Mouse (Mus musculus): ENCODE results near the gene Kcnt2. TPM values are rescaled to one million over a fixed set of nuclear protein-coding genes. Genes with fewer than 3 reads are reported as not detected.

Kcnt2 gene
- polyA plus RNA-seq, 1 experiment = 2.3 TPM

DNA sequence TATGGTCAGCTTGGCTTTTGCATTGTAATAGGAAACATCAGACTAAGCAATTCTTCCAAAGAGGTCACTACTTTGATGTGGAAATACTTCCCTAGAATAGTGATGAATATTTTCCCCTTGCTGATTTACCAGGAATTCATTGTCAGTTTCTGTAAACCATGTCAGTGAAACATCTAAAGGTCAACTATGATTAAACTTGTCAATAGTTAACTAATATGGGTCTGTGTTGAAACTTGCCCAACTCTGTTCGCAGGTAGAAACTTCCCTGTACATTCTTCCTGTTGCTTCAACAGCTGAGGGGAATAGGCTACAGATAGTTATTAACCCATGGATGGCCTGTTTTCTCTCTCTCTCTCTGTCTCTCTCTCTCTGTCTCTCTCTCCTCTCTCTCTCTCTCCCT, 169.8 kb downstream of the Kcnt2 start:
- Histone ChIP-seq H3K4me3 (ENCODE audit: low read depth, low read length) (no peak overlapping the region), H3K9me3 (replicated peaks; ENCODE audit: control insufficient read depth, insufficient read depth, low read length, poor library complexity, severe bottlenecking) (no peaks in the 10 kb centered on the region), H3K36me3 (ENCODE audit: control insufficient read depth, insufficient read depth, low read length, poor library complexity, severe bottlenecking) (no peaks in the 10 kb centered on the region), H3K9ac (ENCODE audit: low read depth, poor library complexity, severe bottlenecking) (no peak overlapping the region), H3K27me3 (ENCODE audit: control insufficient read depth, insufficient read depth, low read length, poor library complexity, severe bottlenecking) (no peaks in the 10 kb centered on the region), H3K27ac (ENCODE audit: insufficient read depth, low read length) (no peak overlapping the region), H3K4me1 (ENCODE audit: control insufficient read depth, insufficient read depth, low read length) (no peaks in the 10 kb centered on the region)
- TF ChIP-seq EP300 (IDR thresholded peaks at IDR 0.05; ENCODE audit: insufficient read depth, low read depth, low read length) (no peak), CTCF (IDR thresholded peaks at IDR 0.05; ENCODE audit: low read depth, low read length) (no peak), POLR2A (IDR thresholded peaks at IDR 0.05; ENCODE audit: insufficient read depth, low read length) (no peak)

DNA sequence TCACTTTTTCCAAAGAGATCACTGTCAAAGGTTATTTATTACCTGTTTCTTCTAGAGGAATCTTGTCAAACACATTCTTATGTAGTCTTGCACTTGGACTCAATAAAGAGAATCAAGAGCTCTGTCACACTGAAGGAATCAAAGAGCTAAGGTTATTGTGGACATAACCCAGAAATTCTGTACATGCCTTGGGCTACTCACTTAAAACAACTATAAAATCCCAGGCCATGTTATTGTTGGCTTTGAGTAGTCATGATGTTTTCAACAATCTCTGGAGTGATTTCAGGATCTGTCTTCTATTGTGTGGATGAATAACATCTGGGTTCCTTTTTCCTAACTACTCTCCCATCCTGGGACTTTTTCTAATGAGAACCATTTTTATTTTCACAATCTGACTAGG, 177.0 kb downstream of the Kcnt2 start:
- Histone ChIP-seq H3K9me3 (replicated peaks; ENCODE audit: control insufficient read depth, insufficient read depth, low read length, poor library complexity, severe bottlenecking) (no peaks in the 10 kb centered on the region), H3K4me1 (ENCODE audit: control insufficient read depth, insufficient read depth, low read length) (no peaks in the 10 kb centered on the region), H3K9ac (ENCODE audit: low read depth, poor library complexity, severe bottlenecking) (no peak overlapping the region), H3K27ac (ENCODE audit: insufficient read depth, low read length) (no peak overlapping the region), H3K4me3 (ENCODE audit: low read depth, low read length) (no peak overlapping the region), H3K36me3 (ENCODE audit: control insufficient read depth, insufficient read depth, low read length, poor library complexity, severe bottlenecking) (no peaks in the 10 kb centered on the region), H3K27me3 (ENCODE audit: control insufficient read depth, insufficient read depth, low read length, poor library complexity, severe bottlenecking) (no peaks in the 10 kb centered on the region)
- no peak for TF ChIP-seq POLR2A (IDR thresholded peaks at IDR 0.05; ENCODE audit: insufficient read depth, low read length)
- no peak for TF ChIP-seq EP300 (IDR thresholded peaks at IDR 0.05; ENCODE audit: insufficient read depth, low read depth, low read length)
- no peak for TF ChIP-seq CTCF (IDR thresholded peaks at IDR 0.05; ENCODE audit: low read depth, low read length)

DNA sequence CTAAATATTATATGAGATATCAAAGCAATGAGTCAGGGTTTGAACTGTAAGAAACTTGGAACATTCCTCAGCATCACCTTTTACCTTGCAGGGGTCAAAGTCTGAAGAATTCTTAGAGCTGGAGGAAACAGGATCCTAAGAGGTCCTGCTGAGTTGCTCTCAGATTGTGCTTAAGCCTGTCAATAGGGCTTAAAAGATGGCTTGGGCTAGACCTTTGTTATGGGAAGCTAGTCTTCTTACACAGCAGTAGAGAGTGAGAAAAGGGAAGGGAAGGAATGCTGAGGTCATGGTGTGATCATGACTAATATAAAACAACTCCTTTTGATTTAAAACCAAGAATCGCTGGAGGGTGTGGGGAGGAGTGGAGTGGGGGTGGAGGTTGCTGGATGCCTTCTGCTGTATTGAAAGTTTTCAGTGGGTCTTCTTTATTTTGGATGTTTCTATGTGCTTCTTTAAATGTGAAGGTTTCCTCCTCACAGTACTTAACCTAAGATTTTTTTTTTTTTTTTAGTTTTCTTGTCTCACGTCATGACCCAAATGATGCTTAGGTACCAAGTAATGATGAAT, 183.4 kb downstream of the Kcnt2 start:
- TF ChIP-seq CTCF (IDR thresholded peaks at IDR 0.05; ENCODE audit: low read depth, low read length) (no peak), EP300 (IDR thresholded peaks at IDR 0.05; ENCODE audit: insufficient read depth, low read depth, low read length) (peak; percentile 93), POLR2A (IDR thresholded peaks at IDR 0.05; ENCODE audit: insufficient read depth, low read length) (no peak)
- Histone ChIP-seq H3K4me3 (ENCODE audit: low read depth, low read length) (no peak overlapping the region), H3K9ac (ENCODE audit: low read depth, poor library complexity, severe bottlenecking) (no peak overlapping the region), H3K36me3 (ENCODE audit: control insufficient read depth, insufficient read depth, low read length, poor library complexity, severe bottlenecking) (no peaks in the 10 kb centered on the region), H3K27ac (ENCODE audit: insufficient read depth, low read length) (no peak overlapping the region), H3K27me3 (ENCODE audit: control insufficient read depth, insufficient read depth, low read length, poor library complexity, severe bottlenecking) (no peaks in the 10 kb centered on the region), H3K9me3 (replicated peaks; ENCODE audit: control insufficient read depth, insufficient read depth, low read length, poor library complexity, severe bottlenecking) (no peaks in the 10 kb centered on the region; the same call in 1 of the 2 replicates), H3K4me1 (ENCODE audit: control insufficient read depth, insufficient read depth, low read length) (peaks cover 4% of the 10 kb centered on the region)

DNA sequence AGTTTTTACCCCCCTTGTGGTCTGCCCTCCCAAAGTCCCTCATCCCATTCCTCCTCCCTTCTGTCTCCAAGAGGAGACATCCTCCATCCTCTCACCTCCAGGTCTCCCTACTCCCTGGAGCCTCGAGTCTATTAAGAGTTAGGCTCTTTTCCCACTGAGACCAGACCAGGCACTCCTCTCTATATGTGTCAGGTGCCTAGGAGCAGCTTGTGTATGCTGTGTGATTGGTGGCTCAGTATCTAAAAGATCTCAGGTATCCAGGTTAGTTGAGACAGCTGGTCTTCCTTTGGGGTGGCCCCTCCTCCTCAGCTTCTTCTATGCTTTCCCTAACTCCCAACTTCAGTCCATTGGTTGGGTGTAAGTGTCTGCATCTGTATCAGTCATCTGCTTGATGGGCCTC, 186.1 kb downstream of the Kcnt2 start:
- no peak for TF ChIP-seq EP300 (IDR thresholded peaks at IDR 0.05; ENCODE audit: insufficient read depth, low read depth, low read length)
- TF ChIP-seq CTCF (IDR thresholded peaks at IDR 0.05; ENCODE audit: low read depth, low read length) = no peak
- no peak for TF ChIP-seq POLR2A (IDR thresholded peaks at IDR 0.05; ENCODE audit: insufficient read depth, low read length)
- H3K27me3 ChIP-seq (ENCODE audit: control insufficient read depth, insufficient read depth, low read length, poor library complexity, severe bottlenecking) = no peaks in the 10 kb centered on the region
- no peak overlapping the region for H3K4me3 ChIP-seq (ENCODE audit: low read depth, low read length)
- no peaks in the 10 kb centered on the region for H3K36me3 ChIP-seq (ENCODE audit: control insufficient read depth, insufficient read depth, low read length, poor library complexity, severe bottlenecking)
- peak overlapping the region; percentile 45 for H3K27ac ChIP-seq (ENCODE audit: insufficient read depth, low read length)
- no peak overlapping the region for H3K9ac ChIP-seq (ENCODE audit: low read depth, poor library complexity, severe bottlenecking)
- peaks cover 4% of the 10 kb centered on the region for H3K4me1 ChIP-seq (ENCODE audit: control insufficient read depth, insufficient read depth, low read length)
- H3K9me3 ChIP-seq (replicated peaks; ENCODE audit: control insufficient read depth, insufficient read depth, low read length, poor library complexity, severe bottlenecking) = no peaks in the 10 kb centered on the region; the same call in 1 of the 2 replicates

DNA sequence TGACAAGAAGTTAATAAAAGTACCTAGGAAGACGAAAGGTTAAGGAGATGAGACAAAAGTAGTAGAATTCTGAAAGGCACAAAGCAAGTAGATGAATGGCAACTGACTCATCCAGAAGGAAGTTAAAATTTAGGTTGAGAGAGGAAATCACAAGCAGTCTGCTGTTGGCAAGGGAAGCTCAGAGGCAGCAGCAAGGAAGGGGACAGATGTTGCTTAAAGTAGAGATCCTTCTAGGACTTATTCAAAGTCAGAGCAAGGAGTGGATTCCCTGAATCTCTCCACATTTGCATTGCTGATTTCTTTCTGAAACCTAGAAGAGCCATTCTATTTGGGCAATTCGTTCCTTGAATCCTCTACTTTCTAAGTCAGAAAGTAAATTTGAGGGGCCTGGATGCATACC, 188.8 kb downstream of the Kcnt2 start:
- H3K9ac ChIP-seq (ENCODE audit: low read depth, poor library complexity, severe bottlenecking) = no peak overlapping the region
- H3K4me1 ChIP-seq (ENCODE audit: control insufficient read depth, insufficient read depth, low read length) = peaks cover 7% of the 10 kb centered on the region
- peak overlapping the region; percentile 87 for H3K27ac ChIP-seq (ENCODE audit: insufficient read depth, low read length)
- TF ChIP-seq CTCF (IDR thresholded peaks at IDR 0.05; ENCODE audit: low read depth, low read length) = no peak
- 0 out of 2 replicates have a peak, but pooled peaks have one; percentile 36 for TF ChIP-seq EP300 (IDR thresholded peaks at IDR 0.05; ENCODE audit: insufficient read depth, low read depth, low read length)
- no peak for TF ChIP-seq POLR2A (IDR thresholded peaks at IDR 0.05; ENCODE audit: insufficient read depth, low read length)
- H3K4me3 ChIP-seq (ENCODE audit: low read depth, low read length) = no peak overlapping the region
- no peaks in the 10 kb centered on the region; the same call in 1 of the 2 replicates for H3K9me3 ChIP-seq (replicated peaks; ENCODE audit: control insufficient read depth, insufficient read depth, low read length, poor library complexity, severe bottlenecking)
- H3K27me3 ChIP-seq (ENCODE audit: control insufficient read depth, insufficient read depth, low read length, poor library complexity, severe bottlenecking) = no peaks in the 10 kb centered on the region
- no peaks in the 10 kb centered on the region for H3K36me3 ChIP-seq (ENCODE audit: control insufficient read depth, insufficient read depth, low read length, poor library complexity, severe bottlenecking)

DNA sequence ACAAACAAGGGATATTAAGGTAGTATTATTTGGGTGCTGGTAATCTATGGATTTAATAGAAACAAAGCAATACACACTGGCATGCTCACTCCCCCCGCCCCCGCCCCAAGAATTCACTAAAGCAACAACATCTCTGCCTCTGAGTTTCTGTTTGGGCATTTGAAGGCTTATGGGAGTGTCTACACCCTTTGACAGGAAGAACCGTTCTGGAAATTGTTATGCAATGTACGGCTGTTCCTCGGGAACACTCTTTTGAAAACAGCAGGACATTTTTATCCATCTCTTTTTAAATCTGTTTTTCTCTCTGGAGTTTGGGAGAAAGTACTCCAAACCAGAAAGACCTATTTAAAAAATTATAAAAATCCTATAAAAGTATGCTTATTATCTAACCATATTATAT, 192.2 kb downstream of the Kcnt2 start:
- TF ChIP-seq POLR2A (IDR thresholded peaks at IDR 0.05; ENCODE audit: insufficient read depth, low read length) (no peak), EP300 (IDR thresholded peaks at IDR 0.05; ENCODE audit: insufficient read depth, low read depth, low read length) (no peak), CTCF (IDR thresholded peaks at IDR 0.05; ENCODE audit: low read depth, low read length) (no peak)
- Histone ChIP-seq H3K27ac (ENCODE audit: insufficient read depth, low read length) (no peak overlapping the region), H3K27me3 (ENCODE audit: control insufficient read depth, insufficient read depth, low read length, poor library complexity, severe bottlenecking) (no peaks in the 10 kb centered on the region), H3K9me3 (replicated peaks; ENCODE audit: control insufficient read depth, insufficient read depth, low read length, poor library complexity, severe bottlenecking) (no peaks in the 10 kb centered on the region), H3K4me3 (ENCODE audit: low read depth, low read length) (no peak overlapping the region), H3K4me1 (ENCODE audit: control insufficient read depth, insufficient read depth, low read length) (peaks cover 3% of the 10 kb centered on the region), H3K9ac (ENCODE audit: low read depth, poor library complexity, severe bottlenecking) (no peak overlapping the region), H3K36me3 (ENCODE audit: control insufficient read depth, insufficient read depth, low read length, poor library complexity, severe bottlenecking) (no peaks in the 10 kb centered on the region)
